8 mouse cellular contexts compared by ENCODE assay signal in the genomic region with DNA sequence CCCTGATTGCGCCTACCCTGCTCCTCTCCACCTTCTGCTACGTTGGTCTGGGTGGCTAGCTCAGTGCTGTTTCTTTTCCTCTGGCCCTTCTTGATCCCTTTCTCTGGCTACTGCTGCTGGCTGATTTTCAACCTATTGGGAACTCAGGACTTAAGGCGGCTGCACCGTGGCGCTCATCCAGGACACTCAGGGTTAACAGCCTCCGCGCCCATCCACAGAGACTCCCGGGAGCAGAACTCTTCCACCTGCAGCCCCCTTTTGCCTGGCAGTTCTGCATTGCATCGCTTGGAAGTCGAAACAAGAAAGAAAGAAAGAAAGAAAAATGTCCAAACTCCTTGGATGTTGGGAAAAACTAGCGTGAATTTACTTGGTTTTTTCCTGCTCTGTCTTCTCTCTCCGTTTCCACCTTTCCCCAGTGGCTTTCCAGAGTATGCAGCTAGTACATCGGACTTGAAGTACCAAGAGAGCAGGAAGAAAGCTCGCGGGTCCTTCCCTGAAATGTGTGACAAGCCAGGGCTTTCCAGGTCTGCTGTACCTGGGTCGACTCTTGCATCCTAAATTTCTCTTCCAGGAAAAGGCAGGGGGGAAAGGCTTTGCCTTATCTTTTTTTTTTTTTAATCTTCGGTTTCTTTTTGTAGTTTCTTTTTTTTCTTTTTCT.
DNase-seq lines count a peak whose midpoint lies in the region; ATAC-seq and TF ChIP-seq lines count a peak whose summit lies in the region.

No protein-coding gene starts in this region.

- peak overlapping the region; percentile 87 for H3K27ac ChIP-seq in cerebellum, adult 2 months (ENCODE audit: insufficient read depth, low read length)
- H3K27ac ChIP-seq in neural tube, embryonic 11.5 days (ENCODE audit: low read depth, low read length), result no peak overlapping the region
- no peak overlapping the region for H3K27ac ChIP-seq in limb, embryonic 12.5 days
- no peak overlapping the region for H3K27ac ChIP-seq in stomach, embryonic 14.5 days (ENCODE audit: low read length)
- H3K27ac ChIP-seq in kidney, adult 2 months (ENCODE audit: insufficient read depth, low read depth, low read length), result no peak overlapping the region

- peak overlapping the region; percentile 92 for H3K4me3 ChIP-seq in cerebellum, adult 2 months (replicated peaks; ENCODE audit: insufficient read depth, low read depth, low read length)
- H3K4me3 ChIP-seq in neural tube, embryonic 11.5 days (ENCODE audit: low read depth, low read length), result peak overlapping the region; percentile 45
- H3K4me3 ChIP-seq in limb, embryonic 12.5 days (replicated peaks), result peak overlapping the region; percentile 44
- peak overlapping the region; percentile 46 for H3K4me3 ChIP-seq in stomach, embryonic 14.5 days (ENCODE audit: low read depth, low read length)
- no peak overlapping the region for H3K4me3 ChIP-seq in kidney, adult 2 months (ENCODE audit: insufficient read depth, low read depth, low read length)

- TF ChIP-seq CTCF in cerebellum, adult 2 months (IDR thresholded peaks at IDR 0.05; ENCODE audit: borderline replicate concordance, insufficient read depth, low read depth, low read length), result no peak
- no peak for TF ChIP-seq CTCF in kidney, adult 2 months (conservative IDR thresholded peaks at IDR 0.05; ENCODE audit: insufficient read depth, insufficient read length, low read depth, low read length)

- H3K4me1 ChIP-seq in cerebellum, adult 2 months (ENCODE audit: control insufficient read depth, insufficient read depth, low read length), result peaks cover 12% of the 10 kb centered on the region; the same call in 1 of the 2 replicates
- H3K4me1 ChIP-seq in neural tube, embryonic 11.5 days (ENCODE audit: control insufficient read depth, insufficient read depth, low read length), result no peaks in the 10 kb centered on the region; the same call in 1 of the 2 replicates
- peaks cover 9% of the 10 kb centered on the region for H3K4me1 ChIP-seq in limb, embryonic 12.5 days (replicated peaks)
- 0 out of 2 replicates have a peak, but pooled peaks cover 3% of the 10 kb centered on the region for H3K4me1 ChIP-seq in stomach, embryonic 14.5 days (ENCODE audit: control insufficient read depth, insufficient read depth, low read length)
- H3K4me1 ChIP-seq in kidney, adult 2 months (ENCODE audit: control insufficient read depth, insufficient read depth, low read length), result no peaks in the 10 kb centered on the region

- no peak for TF ChIP-seq POLR2A in cerebellum, adult 2 months (IDR thresholded peaks at IDR 0.05; ENCODE audit: borderline replicate concordance, insufficient read depth, low read length)
- no peak for TF ChIP-seq POLR2A in kidney, adult 2 months (IDR thresholded peaks at IDR 0.05; ENCODE audit: low read depth, low read length)

- DNase-seq in cerebellum, adult 2 months, result peak in 1 of 2 experiments; percentile 52
- no peak for DNase-seq in cerebellum, adult 8-10 months
- no peak for DNase-seq in neural tube, embryonic 11.5 days (ENCODE audit: low spot score)
- no peak for DNase-seq in neural tube, embryonic 10.5 days (ENCODE audit: extremely low spot score, low spot score)
- DNase-seq in frontal cortex, postnatal 14 days (ENCODE audit: low spot score in 2 of 2), result no peak
- DNase-seq in kidney, adult 2 months, result no peak

- ATAC-seq in neural tube, embryonic 11.5 days (ENCODE audit: insufficient read depth, low FRiP score, low TSS enrichment), result no peak; the same call in 1 of the 2 replicates
- no peak for ATAC-seq in limb, embryonic 12.5 days (ENCODE audit: insufficient number of reproducible peaks, insufficient read depth, low FRiP score, low TSS enrichment, low read depth)
- ATAC-seq in stomach, embryonic 14.5 days (ENCODE audit: insufficient number of reproducible peaks, insufficient read depth, low FRiP score, low read depth), result peak; percentile 11; the same call in 1 of the 2 replicates

- H3K9ac ChIP-seq in neural tube, embryonic 11.5 days (ENCODE audit: low read length), result 0 out of 2 replicates have a peak overlapping the region, but pooled peaks have one; percentile 6
- no peak overlapping the region; the same call in 1 of the 2 replicates for H3K9ac ChIP-seq in limb, embryonic 12.5 days (replicated peaks)
- no peak overlapping the region; the same call in 1 of the 2 replicates for H3K9ac ChIP-seq in stomach, embryonic 14.5 days (replicated peaks; ENCODE audit: low read depth, low read length)

- H3K9me3 ChIP-seq in neural tube, embryonic 11.5 days (ENCODE audit: control insufficient read depth, low read length), result no peaks in the 10 kb centered on the region
- no peaks in the 10 kb centered on the region for H3K9me3 ChIP-seq in limb, embryonic 12.5 days
- no peaks in the 10 kb centered on the region for H3K9me3 ChIP-seq in stomach, embryonic 14.5 days (ENCODE audit: control insufficient read depth, low read depth, low read length)

- H3K27me3 ChIP-seq in cerebellum, adult 2 months (ENCODE audit: control insufficient read depth, insufficient read depth, low read length), result no peaks in the 10 kb centered on the region
- peaks cover 3% of the 10 kb centered on the region; the same call in 1 of the 2 replicates for H3K27me3 ChIP-seq in neural tube, embryonic 11.5 days (ENCODE audit: control insufficient read depth, insufficient read depth, low read length)
- H3K27me3 ChIP-seq in limb, embryonic 12.5 days, result peaks cover 19% of the 10 kb centered on the region
- no peaks in the 10 kb centered on the region for H3K27me3 ChIP-seq in stomach, embryonic 14.5 days (ENCODE audit: control insufficient read depth, insufficient read depth, low read length)
- no peaks in the 10 kb centered on the region for H3K27me3 ChIP-seq in kidney, adult 2 months (replicated peaks; ENCODE audit: control insufficient read depth, insufficient read depth, low read length)

- H3K4me2 ChIP-seq in neural tube, embryonic 11.5 days (ENCODE audit: low read depth), result peak overlapping the region; percentile 75
- H3K4me2 ChIP-seq in limb, embryonic 12.5 days, result peak overlapping the region; percentile 79
- peak overlapping the region; percentile 63 for H3K4me2 ChIP-seq in stomach, embryonic 14.5 days (replicated peaks; ENCODE audit: low read depth, low read length)

- under 1% methylated on average over 17 of the region's 17 CpGs for whole genome bisulfite sequencing in cerebellum, adult 2 months
- WGBS in neural tube, embryonic 11.5 days, result 3% methylated on average over 17 of the region's 17 CpGs
- 2% methylated on average over 17 of the region's 17 CpGs for WGBS in limb, embryonic 12.5 days
- WGBS in stomach, embryonic 14.5 days, result 0% methylated on average over 17 of the region's 17 CpGs
- 2% methylated on average over 17 of the region's 17 CpGs for WGBS in kidney, adult 2 months

- H3K36me3 ChIP-seq in neural tube, embryonic 11.5 days (ENCODE audit: control insufficient read depth, insufficient read depth, low read length), result no peaks in the 10 kb centered on the region
- H3K36me3 ChIP-seq in limb, embryonic 12.5 days, result no peaks in the 10 kb centered on the region
- no peaks in the 10 kb centered on the region for H3K36me3 ChIP-seq in stomach, embryonic 14.5 days (ENCODE audit: control insufficient read depth, insufficient read depth, low read length)
- H3K36me3 ChIP-seq in kidney, adult 2 months (ENCODE audit: control insufficient read depth, insufficient read depth, low read length), result no peaks in the 10 kb centered on the region
